Mouse (Mus musculus) heart, adult 2 months (tissue): Measurements from ENCODE around the gene Btbd2. TPM values are rescaled to one million over a fixed set of nuclear protein-coding genes. Genes with fewer than 3 reads are reported as not detected.

ENCODE experiments used
- DNase-seq, 2 experiments: peaks; one replicate each; pipeline ENCODE4 v3.0.0; 2021
- H3K27ac ChIP-seq: fragments of 200-600 bp; 2 replicates; pipeline ENCODE4 v1.8.1; 2022
- H3K27me3 ChIP-seq: fragments of 200-500 bp; 2 replicates; pipeline ENCODE4 v1.6.1; 2012; ENCODE audit warnings: mild to moderate bottlenecking, low read length, inconsistent platforms, mixed read lengths; ENCODE audit not compliant: control insufficient read depth, insufficient read depth
- H3K36me3 ChIP-seq: fragments of 200-500 bp; 2 replicates; pipeline ENCODE4 v1.6.1; 2012; ENCODE audit warnings: low read length, inconsistent platforms; ENCODE audit not compliant: control insufficient read depth, insufficient read depth
- H3K4me1 ChIP-seq: fragments of 200-500 bp; 2 replicates; pipeline ENCODE4 v1.6.1; 2011; ENCODE audit warnings: low read length; ENCODE audit not compliant: control insufficient read depth, insufficient read depth
- H3K4me3 ChIP-seq: fragments of 200-600 bp; 2 replicates; pipeline ENCODE4 v1.8.1; 2022
- H3K79me2 ChIP-seq: fragments of 200-500 bp; replicated peaks from 2 replicates; pipeline ENCODE4 v1.6.1; 2012; ENCODE audit warnings: mild to moderate bottlenecking, inconsistent platforms, low read length, moderate library complexity, mixed read lengths; ENCODE audit not compliant: control insufficient read depth, insufficient read depth
- H3K9ac ChIP-seq: fragments of 200-500 bp; 2 replicates; pipeline ENCODE4 v1.6.1; 2012; ENCODE audit warnings: low read depth, mild to moderate bottlenecking, control low read depth, inconsistent platforms, low read length, mixed read lengths
- CTCF ChIP-seq: fragments of 200-600 bp; IDR thresholded peaks from 2 replicates; pipeline ENCODE4 v1.8.1; 2022; ENCODE audit warnings: antibody characterized with exemption, mild to moderate bottlenecking, moderate library complexity
- EP300 ChIP-seq: fragments of 200-500 bp; IDR thresholded peaks from 2 replicates; pipeline ENCODE4 v1.6.1; 2011; ENCODE audit warnings: low read depth, low read length, control low read depth; ENCODE audit not compliant: insufficient read depth
- POLR2A ChIP-seq: fragments of 200-500 bp; IDR thresholded peaks from 2 replicates; pipeline ENCODE4 v1.6.1; 2011; ENCODE audit warnings: mild to moderate bottlenecking, low read depth, low read length, control low read depth; ENCODE audit not compliant: insufficient read depth
- WGBS: fragments of 180-500 bp; shearing (Covaris S2); methylation state at CpG from one replicate; pipeline ENCODE4 v1.1.7; 2018; 5-methylcytosine and 5-hydroxymethylcytosine counted together
- intact Hi-C: fragments of 180-260 bp; cut with DNase I; formaldehyde crosslinking; loops from one replicate; pipeline ENCODE4 v1.15.1; 2025
- polyA plus RNA-seq: library from polyadenylated mRNA; depleted of rRNA; stranded (reverse); fragments of >200 nt; gene quantifications from 2 replicates; pipeline ENCODE4 v1.2.3, GENCODE M21; 2012
- total RNA-seq, 2 experiments: library from RNA; stranded (reverse); gene quantifications; 2 replicates each; pipeline ENCODE4 v1.2.3; 2021

The Btbd2 gene
- total and polyA plus RNA-seq, 3 experiments, result 43.7 to 60.1 (median 44.2) TPM

DNA sequence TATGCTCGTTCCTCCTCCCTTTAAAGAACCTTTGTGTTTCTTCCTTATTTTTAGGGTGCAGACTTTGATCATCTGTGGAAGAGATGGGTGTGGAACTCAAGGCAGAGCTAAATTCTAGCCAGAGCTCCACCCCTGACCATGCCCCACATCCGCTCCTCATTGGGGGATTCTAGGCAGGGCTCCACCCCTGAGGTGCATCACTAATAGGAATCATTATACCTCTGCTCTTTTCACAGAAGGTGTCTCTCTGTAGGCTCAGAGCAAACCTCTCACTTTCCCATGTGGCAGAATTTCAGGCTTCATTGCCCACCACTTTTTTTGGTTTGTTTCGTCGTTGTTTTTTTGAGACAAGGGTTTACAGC is 2.0 kb upstream of the Btbd2 start:
- H3K36me3 ChIP-seq, result no peaks in the 10 kb centered on the region
- H3K4me1 ChIP-seq, result peaks cover 13% of the 10 kb centered on the region
- 69% methylated on average over 4 of the region's 4 CpGs for WGBS
- H3K79me2 ChIP-seq, result no peaks in the 10 kb centered on the region; the same call in 1 of the 2 replicates
- no peaks in the 10 kb centered on the region for H3K27me3 ChIP-seq
- H3K9ac ChIP-seq, result peak overlapping the region; percentile 59
- TF ChIP-seq POLR2A (no peak), EP300 (no peak), CTCF (no peak)
- H3K27ac ChIP-seq, result no peak overlapping the region
- intact Hi-C loops, result loop anchor here (1.0 to 2.0 kb wide), 3 partner anchors 16 to 80 kb away; no protein-coding TSS in a partner anchor
- DNase-seq, result peak in 1 of 2 experiments; percentile 39
- no peak overlapping the region for H3K4me3 ChIP-seq

DNA sequence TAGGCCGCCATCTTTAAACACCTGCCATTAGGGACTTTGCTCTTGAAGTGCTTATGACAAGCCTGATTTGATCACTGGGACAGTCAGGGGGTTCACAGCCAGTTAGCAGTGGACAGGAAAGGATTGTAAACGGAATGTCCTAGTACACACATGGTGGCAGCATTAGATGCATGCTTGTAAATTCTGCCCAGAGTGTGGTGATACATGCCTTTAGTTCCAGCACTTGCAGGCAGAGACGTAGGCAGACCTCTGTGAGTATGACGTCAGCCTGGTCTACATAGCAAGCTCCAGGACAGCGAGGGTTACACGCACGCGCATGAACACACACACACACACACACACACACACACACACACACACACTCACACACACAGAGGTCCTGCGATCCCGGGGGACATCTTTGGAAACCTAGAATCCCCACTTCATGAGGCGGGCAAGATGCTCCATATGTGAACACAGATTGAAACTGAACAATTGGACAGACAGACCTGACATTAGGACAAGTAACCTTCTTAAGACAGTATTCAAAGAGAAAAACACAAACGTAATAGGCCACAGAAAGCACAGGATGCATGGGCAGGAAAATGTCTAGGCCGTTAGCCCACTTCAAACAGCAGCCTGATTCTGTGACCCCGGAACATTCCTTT is 1.4 kb upstream of the Btbd2 start:
- no peaks in the 10 kb centered on the region for H3K27me3 ChIP-seq
- no peak overlapping the region for H3K4me3 ChIP-seq
- no peak for TF ChIP-seq POLR2A
- peaks cover 10% of the 10 kb centered on the region for H3K4me1 ChIP-seq
- no peak for DNase-seq
- H3K79me2 ChIP-seq, result no peaks in the 10 kb centered on the region; the same call in 1 of the 2 replicates
- WGBS, result 88% methylated on average over 14 of the region's 14 CpGs
- intact Hi-C loops, result loop anchor here (2.0 kb wide), 2 partner anchors 16 to 80 kb away; no protein-coding TSS in a partner anchor
- H3K36me3 ChIP-seq, result no peaks in the 10 kb centered on the region
- no peak overlapping the region for H3K27ac ChIP-seq
- H3K9ac ChIP-seq, result no peak overlapping the region

DNA sequence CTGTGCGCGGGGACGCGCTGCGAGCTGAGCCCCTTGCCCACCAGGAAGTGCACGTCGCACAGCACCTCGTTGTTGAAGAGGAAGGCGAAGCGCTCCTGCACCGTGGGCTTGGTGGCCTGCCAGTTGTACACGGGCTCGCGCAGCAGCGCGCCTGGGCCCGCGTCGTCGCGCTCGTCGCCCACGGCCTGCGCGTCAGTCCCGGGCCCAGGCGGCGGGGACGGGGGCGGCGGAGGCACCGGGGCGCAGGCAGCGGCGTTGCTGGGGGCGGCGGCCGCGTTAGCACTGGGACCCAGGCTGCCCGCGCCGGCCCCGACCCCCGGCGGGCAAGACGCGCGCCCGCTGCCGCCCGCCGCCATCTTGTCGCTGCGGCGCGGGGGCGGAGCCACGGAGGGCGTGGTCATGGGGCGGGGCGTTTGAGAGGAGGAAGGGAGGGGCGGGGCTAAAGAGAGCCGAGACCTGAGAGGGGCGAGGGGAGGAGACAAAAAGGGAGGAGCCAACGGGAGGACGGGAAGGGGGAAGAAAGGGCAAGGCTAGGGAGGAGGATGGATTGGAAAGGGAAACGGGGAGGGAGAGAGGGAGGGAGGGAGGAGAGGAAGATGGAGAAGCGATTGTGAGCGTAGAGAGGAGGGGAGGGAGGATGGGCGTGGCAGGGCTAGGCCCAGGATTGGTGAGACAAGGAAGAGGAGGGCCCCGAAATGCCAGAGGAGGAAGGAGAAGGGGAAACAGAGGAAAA is 575 bp downstream of the Btbd2 start:
- Histone ChIP-seq H3K36me3 (no peaks in the 10 kb centered on the region), H3K27ac (peak overlapping the region; percentile 81), H3K27me3 (no peaks in the 10 kb centered on the region), H3K4me3 (peak overlapping the region; percentile 73), H3K4me1 (peaks cover 10% of the 10 kb centered on the region), H3K79me2 (no peaks in the 10 kb centered on the region; the same call in 1 of the 2 replicates), H3K9ac (peak overlapping the region; percentile 94)
- peak; percentile 95 to 97 for DNase-seq
- intact Hi-C loops, result no loop called here
- TF ChIP-seq CTCF (no peak), EP300 (peak; percentile 70; the same call in 1 of the 2 replicates), POLR2A (peak; percentile 69)
- under 1% methylated on average over 70 of the region's 72 CpGs for WGBS

DNA sequence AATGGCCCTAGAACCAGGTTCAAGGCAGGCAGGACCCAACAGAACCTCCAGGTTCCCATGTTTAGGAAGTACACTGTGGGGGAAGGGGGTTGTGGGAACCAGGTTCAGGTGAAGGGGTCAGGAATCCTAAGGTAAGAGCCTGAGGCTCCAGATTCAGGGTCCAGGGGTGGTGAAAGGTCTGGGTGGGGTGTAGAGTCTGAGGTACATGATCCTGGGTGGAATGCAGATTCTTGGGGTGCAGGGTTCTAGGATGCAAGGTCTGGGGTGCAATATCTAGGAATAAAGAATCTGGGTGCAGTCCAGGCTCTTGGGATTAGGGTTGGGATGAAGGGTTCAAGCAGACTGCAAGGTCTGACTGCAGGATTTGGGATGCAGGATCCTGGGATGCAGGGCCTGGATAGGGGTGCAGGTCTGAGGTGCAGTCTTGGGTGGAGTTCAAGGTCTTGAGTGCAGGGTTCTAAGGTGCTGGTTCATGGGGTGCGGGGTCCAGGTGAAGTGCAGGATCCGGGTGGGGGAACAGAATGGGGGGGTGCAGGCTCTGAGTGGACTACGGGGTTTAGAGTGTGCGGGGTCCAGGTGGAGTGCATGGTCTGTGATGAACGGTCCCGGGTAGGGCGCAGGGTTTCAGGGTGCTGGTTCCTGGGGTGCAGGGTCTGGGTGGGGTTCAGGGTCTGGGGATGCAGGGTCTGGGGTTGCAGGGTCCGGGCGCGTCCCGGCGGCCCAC is 1.3 kb downstream of the Btbd2 start:
- Histone ChIP-seq H3K27me3 (no peaks in the 10 kb centered on the region), H3K4me3 (peak overlapping the region; percentile 73), H3K36me3 (no peaks in the 10 kb centered on the region), H3K4me1 (peaks cover 8% of the 10 kb centered on the region), H3K9ac (peak overlapping the region; percentile 94), H3K27ac (peak overlapping the region; percentile 61; the same call in 1 of the 2 replicates), H3K79me2 (no peaks in the 10 kb centered on the region; the same call in none of the 2 replicates)
- intact Hi-C loops, result loop anchor here (2.0 kb wide), 2 partner anchors 23 to 31 kb away; no protein-coding TSS in a partner anchor
- DNase-seq, result no peak
- TF ChIP-seq POLR2A (no peak), EP300 (no peak), CTCF (no peak)
- 6% methylated on average over 12 of the region's 12 CpGs for WGBS

DNA sequence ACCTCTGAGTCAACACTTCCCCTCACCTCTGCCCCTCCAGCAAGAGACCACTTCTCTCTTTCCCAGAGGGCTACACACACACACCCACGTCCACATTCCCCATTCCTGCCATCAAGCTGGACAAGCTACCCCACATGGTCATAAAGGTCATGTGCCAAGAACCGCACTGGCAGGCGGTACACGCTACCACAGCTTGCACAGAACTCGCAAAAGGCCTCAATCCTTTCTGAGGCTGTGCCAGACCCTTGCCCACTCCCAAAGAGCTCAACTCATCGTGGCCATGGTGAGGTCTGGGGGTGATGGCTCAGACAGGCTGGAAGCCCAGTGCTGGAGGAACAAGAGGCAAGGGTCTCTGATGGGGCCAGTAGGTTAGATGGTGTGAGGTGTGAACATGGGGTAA is 2.0 kb downstream of the Btbd2 start:
- H3K27me3 ChIP-seq, result no peaks in the 10 kb centered on the region
- intact Hi-C loops, result loop anchor here (2.0 kb wide), 2 partner anchors 22 to 30 kb away; no protein-coding TSS in a partner anchor
- H3K9ac ChIP-seq, result no peak overlapping the region
- H3K36me3 ChIP-seq, result no peaks in the 10 kb centered on the region
- H3K4me3 ChIP-seq, result no peak overlapping the region
- peaks cover 8% of the 10 kb centered on the region for H3K4me1 ChIP-seq
- WGBS, result 75% methylated on average over 6 of the region's 6 CpGs
- no peaks in the 10 kb centered on the region; the same call in none of the 2 replicates for H3K79me2 ChIP-seq
- H3K27ac ChIP-seq, result no peak overlapping the region
- no peak for DNase-seq
- TF ChIP-seq CTCF (no peak), EP300 (no peak), POLR2A (no peak)
